Mouse (Mus musculus): ENCODE results near the gene Veph1. TPM values are rescaled to one million over a fixed set of nuclear protein-coding genes. Genes with fewer than 3 reads are reported as not detected.

Gene Veph1
- total RNA-seq, 4 experiments from 2014 or later = 0.05 to 0.19 (median 0.12) TPM

GRCm38 (mm10) chr3:66025454-66025853 is 271.2 kb downstream of the Veph1 start:
- no peak for DNase-seq (ENCODE audit: low spot score in 2 of 2)

- DNase-seq (ENCODE audit: low spot score in 2 of 2) = no peak
Observed at GRCm38 (mm10) chr3:66024220-66024792, 272.3 kb downstream of the Veph1 start.

- DNase-seq (ENCODE audit: low spot score in 2 of 2) = no peak
Observed at GRCm38 (mm10) chr3:66019171-66019570, 277.5 kb downstream of the Veph1 start.

GRCm38 (mm10) chr3:66007632-66008401 is 288.8 kb downstream of the Veph1 start:
- DNase-seq (ENCODE audit: low spot score in 2 of 2) = no peak

GRCm38 (mm10) chr3:66004989-66005388 is 291.6 kb downstream of the Veph1 start:
- DNase-seq (ENCODE audit: low spot score in 2 of 2) = no peak

GRCm38 (mm10) chr3:66004220-66004951 is 292.3 kb downstream of the Veph1 start:
- DNase-seq (ENCODE audit: low spot score in 2 of 2) = no peak

Other genes with a start within 250 kb of the Veph1 start
- gene Ptx3, start 76.9 kb downstream of the Veph1 start, total RNA-seq (2022) = under 1 TPM; 0.20 to 0.73 (median 0.45) TPM